Mouse (Mus musculus) heart, postnatal 4 days (tissue): ENCODE data around the gene Mrpl4. TPM values are rescaled to one million over a fixed set of nuclear protein-coding genes. Genes with fewer than 3 reads are reported as not detected.

Source experiments
- DNase-seq: peaks from one replicate; pipeline ENCODE4 v3.0.0; 2021
- total RNA-seq, 2 experiments: library from RNA; stranded (reverse); gene quantifications; 2 replicates each; pipeline ENCODE4 v1.2.3; 2021

Mrpl4 gene
- total RNA-seq: 10 to 100 TPM; 85.7 to 98.0 TPM

- DNase-seq: peak; percentile 90
Observed at GRCm38 (mm10) chr9:21002627-21003551, at the start of gene Mrpl4. Mrpl4 (plus strand) TSS chr9:21002738.

GRCm38 (mm10) chr9:20956989-20957388 is 45.5 kb upstream of the Mrpl4 start:
- DNase-seq: no peak

GRCm38 (mm10) chr9:20959430-20959938 is 43.1 kb upstream of the Mrpl4 start, which contains the start of gene Dnmt1:
Dnmt1 (minus strand) TSS chr9:20959888.
- DNase-seq: no peak

GRCm38 (mm10) chr9:20961557-20961956 is 41.0 kb upstream of the Mrpl4 start:
- no peak for DNase-seq

GRCm38 (mm10) chr9:20965606-20966005 is 36.9 kb upstream of the Mrpl4 start:
- no peak for DNase-seq

- DNase-seq: no peak
Observed at GRCm38 (mm10) chr9:20966008-20966407, 36.5 kb upstream of the Mrpl4 start.

GRCm38 (mm10) chr9:20966747-20967146 is 35.8 kb upstream of the Mrpl4 start:
- DNase-seq: no peak

GRCm38 (mm10) chr9:20971751-20972140 is 30.8 kb upstream of the Mrpl4 start:
- peak; percentile 54 for DNase-seq

GRCm38 (mm10) chr9:20972141-20972992 is 30.2 kb upstream of the Mrpl4 start:
- DNase-seq: peak; percentile 64

- DNase-seq: peak; percentile 24
Observed at GRCm38 (mm10) chr9:20973001-20973681, 29.4 kb upstream of the Mrpl4 start.

GRCm38 (mm10) chr9:20973682-20974075 is 28.9 kb upstream of the Mrpl4 start:
- peak; percentile 35 for DNase-seq

GRCm38 (mm10) chr9:20975431-20976215 is 26.9 kb upstream of the Mrpl4 start:
- DNase-seq: peak; percentile 77

GRCm38 (mm10) chr9:20976216-20976960 is 26.1 kb upstream of the Mrpl4 start, which contains the start of gene S1pr2:
S1pr2 (minus strand) TSS chr9:20976781.
- DNase-seq: peak; percentile 89

- no peak for DNase-seq
Observed at GRCm38 (mm10) chr9:20976961-20977689, 25.4 kb upstream of the Mrpl4 start.

- DNase-seq: no peak
Observed at GRCm38 (mm10) chr9:20978409-20979095, 24.0 kb upstream of the Mrpl4 start.

GRCm38 (mm10) chr9:20979181-20979580 is 23.4 kb upstream of the Mrpl4 start:
- DNase-seq: no peak

- no peak for DNase-seq
Observed at GRCm38 (mm10) chr9:20979769-20980168, 22.8 kb upstream of the Mrpl4 start.

- DNase-seq: no peak
Observed at GRCm38 (mm10) chr9:20982171-20982570, 20.4 kb upstream of the Mrpl4 start.

- no peak for DNase-seq
Observed at GRCm38 (mm10) chr9:20983169-20983568, 19.4 kb upstream of the Mrpl4 start.
